Mouse (Mus musculus) embryonic facial prominence, embryonic 12.5 days (tissue): ENCODE results near the gene Zfp36l2. TPM values are rescaled to one million over a fixed set of nuclear protein-coding genes. Genes with fewer than 3 reads are reported as not detected.
"Not testable (repeated sequence)": the region's sequence is repeated elsewhere in the genome, so short reads cannot be mapped to it uniquely, and the experiment has no call there.

Experiments used
- ATAC-seq: fragments of 200-750 bp; cut with Nextera tagmentation; 2 replicates; pipeline ENCODE4 v1.8.0; 2017; ENCODE audit not compliant: insufficient number of reproducible peaks, insufficient read depth, low FRiP score, low TSS enrichment
- H3K27ac ChIP-seq: fragments of 300-500 bp; sonication (generic); 2 replicates; pipeline ENCODE4 v1.5.1; 2016; ENCODE audit warnings: mild to moderate bottlenecking
- H3K27me3 ChIP-seq: fragments of 300-500 bp; sonication (generic); 2 replicates; pipeline ENCODE4 v1.6.1; 2016; ENCODE audit warnings: mild to moderate bottlenecking, moderate library complexity
- H3K36me3 ChIP-seq: fragments of 300-500 bp; sonication (generic); 2 replicates; pipeline ENCODE4 v1.6.1; 2016; ENCODE audit warnings: mild to moderate bottlenecking
- H3K4me1 ChIP-seq: fragments of 300-500 bp; sonication (generic); 2 replicates; pipeline ENCODE4 v1.6.1; 2016
- H3K4me2 ChIP-seq: fragments of 300-500 bp; sonication (generic); replicated peaks from 2 replicates; pipeline ENCODE4 v1.6.1; 2016; ENCODE audit warnings: mild to moderate bottlenecking, moderate library complexity
- H3K4me3 ChIP-seq: fragments of 300-500 bp; sonication (generic); 2 replicates; pipeline ENCODE4 v1.5.1; 2016; ENCODE audit warnings: mild to moderate bottlenecking
- H3K9ac ChIP-seq: fragments of 300-500 bp; sonication (generic); 2 replicates; pipeline ENCODE4 v1.6.1; 2016; ENCODE audit warnings: mild to moderate bottlenecking, moderate library complexity
- H3K9me3 ChIP-seq: fragments of 300-500 bp; sonication (generic); 2 replicates; pipeline ENCODE4 v1.6.1; 2016; ENCODE audit warnings: mild to moderate bottlenecking, moderate library complexity
- WGBS: fragments of 180-500 bp; shearing (Covaris S2); methylation state at CpG from one replicate; pipeline ENCODE4 v1.1.7; 2016; 5-methylcytosine and 5-hydroxymethylcytosine counted together
- polyA plus RNA-seq: library from polyadenylated mRNA; unstranded; fragments of >200 nt; fragmentation: Nextera tagmentation; extraction: Ambion mirVana; gene quantifications from 2 replicates; pipeline ENCODE4 v1.2.1, GENCODE M21; 2016

Gene Zfp36l2
- polyA plus RNA-seq, 1 experiment from 2014 or later = 26.3 TPM

GRCm38 (mm10) chr17:84194282-84195002, 6.7 kb upstream of the Zfp36l2 start:
- ATAC-seq = no peak
- Histone ChIP-seq H3K9ac (no peak overlapping the region; the same call in 1 of the 2 replicates), H3K9me3 (no peaks in the 10 kb centered on the region), H3K4me3 (no peak overlapping the region), H3K4me2 (no peak overlapping the region), H3K27ac (no peak overlapping the region), H3K4me1 (peaks cover 31% of the 10 kb centered on the region), H3K36me3 (peaks cover 9% of the 10 kb centered on the region; the same call in 1 of the 2 replicates), H3K27me3 (no peaks in the 10 kb centered on the region)
- 74% methylated on average over 4 of the region's 4 CpGs for WGBS

GRCm38 (mm10) chr17:84193411-84193810, 5.7 kb upstream of the Zfp36l2 start:
- H3K9me3 ChIP-seq = no peaks in the 10 kb centered on the region
- H3K4me3 ChIP-seq = no peak overlapping the region
- H3K36me3 ChIP-seq = peaks cover 9% of the 10 kb centered on the region; the same call in 1 of the 2 replicates
- no peak overlapping the region for H3K4me2 ChIP-seq
- H3K27ac ChIP-seq = no peak overlapping the region
- H3K4me1 ChIP-seq = peaks cover 40% of the 10 kb centered on the region
- 90% methylated on average over 9 of the region's 9 CpGs for WGBS
- H3K9ac ChIP-seq = no peak overlapping the region
- no peaks in the 10 kb centered on the region for H3K27me3 ChIP-seq
- no peak for ATAC-seq

GRCm38 (mm10) chr17:84191946-84192345, 4.2 kb upstream of the Zfp36l2 start:
- Histone ChIP-seq H3K9ac (no peak overlapping the region), H3K4me3 (no peak overlapping the region), H3K36me3 (peaks cover 9% of the 10 kb centered on the region; the same call in 1 of the 2 replicates), H3K4me1 (peaks cover 32% of the 10 kb centered on the region), H3K4me2 (no peak overlapping the region), H3K9me3 (no peaks in the 10 kb centered on the region), H3K27me3 (no peaks in the 10 kb centered on the region), H3K27ac (no peak overlapping the region)
- WGBS = 94% methylated on average over 4 of the region's 4 CpGs
- ATAC-seq = no peak

GRCm38 (mm10) chr17:84190885-84191284, 3.1 kb upstream of the Zfp36l2 start:
- no peak for ATAC-seq
- 30% methylated on average over 8 of the region's 8 CpGs for WGBS
- H3K27ac ChIP-seq = no peak overlapping the region

DNA sequence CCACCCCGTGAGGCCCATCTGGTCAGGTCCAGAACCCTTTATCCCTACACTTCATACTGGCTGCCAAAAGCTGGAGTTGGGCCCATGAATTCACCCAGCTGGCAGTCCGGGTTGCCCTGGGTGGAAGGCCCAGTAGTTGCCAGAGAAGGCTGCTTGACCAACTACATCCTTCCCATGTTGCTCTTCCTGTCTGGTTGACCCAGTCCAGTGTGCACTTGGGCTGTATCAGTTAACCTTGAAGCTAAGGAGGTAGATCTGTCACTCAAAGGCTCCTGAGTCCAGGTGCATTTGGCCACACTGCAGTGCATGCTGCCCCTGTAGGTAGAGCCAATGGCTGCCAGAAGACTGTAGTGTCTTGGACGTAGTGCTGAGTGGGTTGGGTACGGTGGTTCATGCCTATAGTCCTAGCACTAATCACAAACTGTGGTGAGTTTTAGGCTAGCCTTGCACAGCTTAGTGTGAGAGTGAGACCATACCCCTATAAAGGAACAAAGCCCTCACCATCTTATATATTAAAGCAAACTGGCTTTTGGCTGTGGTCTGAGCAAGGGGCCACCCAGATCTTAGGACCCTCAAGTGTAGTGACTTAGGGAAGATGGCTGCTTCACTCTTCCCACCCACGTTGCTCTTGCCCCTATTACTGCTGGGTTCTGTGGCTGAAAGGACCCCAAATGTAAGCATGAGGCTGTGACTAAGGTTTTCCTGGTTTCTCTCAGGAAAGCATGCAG, 1.5 kb upstream of the Zfp36l2 start:
- H3K4me2 ChIP-seq = peak overlapping the region; percentile 78
- peak overlapping the region; percentile 57 for H3K9ac ChIP-seq
- H3K4me3 ChIP-seq = peak overlapping the region; percentile 67; the same call in 1 of the 2 replicates
- H3K9me3 ChIP-seq = no peaks in the 10 kb centered on the region
- no peak for ATAC-seq
- no peaks in the 10 kb centered on the region for H3K27me3 ChIP-seq
- H3K36me3 ChIP-seq = peaks cover 25% of the 10 kb centered on the region
- H3K4me1 ChIP-seq = peaks cover 16% of the 10 kb centered on the region
- WGBS = 75% methylated on average over 5 of the region's 5 CpGs
- peak overlapping the region; percentile 98 for H3K27ac ChIP-seq

More at GRCm38 (mm10) chr17:84190885-84191284, 3.1 kb upstream of the Zfp36l2 start:
- H3K36me3 ChIP-seq = peaks cover 18% of the 10 kb centered on the region
- no peak overlapping the region for H3K4me2 ChIP-seq
- H3K9me3 ChIP-seq = no peaks in the 10 kb centered on the region
- H3K9ac ChIP-seq = no peak overlapping the region
- H3K27me3 ChIP-seq = no peaks in the 10 kb centered on the region
- no peak overlapping the region for H3K4me3 ChIP-seq
- H3K4me1 ChIP-seq = peaks cover 28% of the 10 kb centered on the region

GRCm38 (mm10) chr17:84188374-84188961, 721 bp upstream of the Zfp36l2 start:
- Histone ChIP-seq H3K36me3 (peaks cover 25% of the 10 kb centered on the region), H3K4me1 (peaks cover 19% of the 10 kb centered on the region), H3K9ac (peak overlapping the region; percentile 57), H3K4me2 (peak overlapping the region; percentile 78), H3K27ac (peak overlapping the region; percentile 98), H3K9me3 (no peaks in the 10 kb centered on the region), H3K27me3 (no peaks in the 10 kb centered on the region), H3K4me3 (peak overlapping the region; percentile 67)
- WGBS = 1% methylated on average over 38 of the region's 38 CpGs
- peak; percentile 77 for ATAC-seq

DNA sequence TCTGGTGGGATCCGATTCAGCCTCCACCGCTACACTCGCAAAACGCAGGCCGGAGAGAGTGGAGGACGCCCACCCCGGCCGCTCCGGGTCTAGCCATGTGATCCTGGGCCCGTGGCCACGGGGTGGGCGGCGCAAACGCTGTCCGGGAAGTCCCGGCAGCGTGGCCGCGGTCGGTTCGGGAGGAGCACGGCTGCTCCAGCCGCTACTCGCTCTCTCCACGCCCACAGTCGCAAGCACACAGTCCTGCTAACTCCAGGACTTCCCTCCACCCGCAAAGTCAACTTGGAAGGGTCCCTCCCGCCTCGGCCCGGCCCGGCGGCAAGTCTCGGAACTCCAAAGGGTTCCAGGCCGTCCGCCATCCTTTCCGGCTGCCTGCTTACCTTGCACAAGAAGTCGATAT, 483 bp downstream of the Zfp36l2 start:
- Histone ChIP-seq H3K4me3 (peak overlapping the region; percentile 96), H3K36me3 (peaks cover 25% of the 10 kb centered on the region), H3K27ac (peak overlapping the region; percentile 98), H3K9ac (peak overlapping the region; percentile 99), H3K4me1 (peaks cover 30% of the 10 kb centered on the region), H3K4me2 (peak overlapping the region; percentile 78)
- not testable (repeated sequence) for ATAC-seq, H3K9me3 ChIP-seq, H3K27me3 ChIP-seq
- under 1% methylated on average over 16 of the region's 37 CpGs for WGBS

DNA sequence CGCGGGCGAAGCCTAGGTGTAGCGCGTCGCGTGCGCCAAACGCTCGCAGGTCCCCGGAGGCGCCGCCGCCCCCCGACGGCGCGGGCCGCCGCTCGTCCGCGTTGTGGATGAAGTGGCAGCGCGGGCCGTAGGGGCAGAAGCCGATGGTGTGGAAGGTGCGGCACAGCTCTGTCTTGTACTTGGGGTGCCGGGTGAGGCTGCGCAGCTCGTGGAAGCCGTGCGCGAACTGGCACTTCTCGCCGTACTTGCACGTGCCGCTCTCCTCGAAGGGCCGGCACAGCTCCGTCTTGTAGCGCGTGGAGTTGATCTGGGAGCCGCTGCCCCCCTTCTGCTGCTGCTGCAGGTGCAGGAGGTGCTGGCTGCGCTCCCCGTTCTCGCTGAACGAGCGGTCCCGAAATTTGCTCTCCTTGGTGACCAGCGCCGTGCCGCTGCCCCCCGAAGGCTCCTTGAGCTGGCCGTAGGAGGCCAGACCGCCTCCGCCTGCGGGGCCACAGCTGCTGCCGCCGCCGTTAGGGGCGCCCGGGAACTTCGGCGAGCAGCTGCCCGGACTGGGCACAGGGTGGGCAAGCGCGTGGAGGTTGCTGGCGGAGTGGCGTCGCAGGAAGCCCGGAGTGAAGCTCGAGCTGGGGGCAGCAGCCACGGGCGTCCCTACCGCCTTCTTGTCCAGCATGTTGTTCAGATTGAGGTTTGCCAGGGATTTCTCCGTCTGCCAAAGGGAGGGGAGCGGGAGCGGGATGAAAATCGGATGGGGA, 1.1 kb downstream of the Zfp36l2 start:
- under 1% methylated on average over 80 of the region's 80 CpGs for WGBS
- peak overlapping the region; percentile 70 for H3K4me2 ChIP-seq
- peaks cover 18% of the 10 kb centered on the region for H3K36me3 ChIP-seq
- peaks cover 36% of the 10 kb centered on the region for H3K4me1 ChIP-seq
- H3K9me3 ChIP-seq = no peaks in the 10 kb centered on the region
- H3K27me3 ChIP-seq = no peaks in the 10 kb centered on the region
- no peak for ATAC-seq
- peak overlapping the region; percentile 98 for H3K27ac ChIP-seq
- H3K4me3 ChIP-seq = peak overlapping the region; percentile 96
- peak overlapping the region; percentile 99 for H3K9ac ChIP-seq

GRCm38 (mm10) chr17:84185581-84186450, 1.9 kb downstream of the Zfp36l2 start:
- Histone ChIP-seq H3K4me1 (peaks cover 44% of the 10 kb centered on the region), H3K27me3 (no peaks in the 10 kb centered on the region), H3K36me3 (peaks cover 16% of the 10 kb centered on the region), H3K27ac (peak overlapping the region; percentile 98), H3K9ac (peak overlapping the region; percentile 99), H3K4me2 (peak overlapping the region; percentile 70), H3K9me3 (no peaks in the 10 kb centered on the region), H3K4me3 (peak overlapping the region; percentile 96)
- WGBS = under 1% methylated on average over 94 of the region's 108 CpGs
- ATAC-seq = no peak

DNA sequence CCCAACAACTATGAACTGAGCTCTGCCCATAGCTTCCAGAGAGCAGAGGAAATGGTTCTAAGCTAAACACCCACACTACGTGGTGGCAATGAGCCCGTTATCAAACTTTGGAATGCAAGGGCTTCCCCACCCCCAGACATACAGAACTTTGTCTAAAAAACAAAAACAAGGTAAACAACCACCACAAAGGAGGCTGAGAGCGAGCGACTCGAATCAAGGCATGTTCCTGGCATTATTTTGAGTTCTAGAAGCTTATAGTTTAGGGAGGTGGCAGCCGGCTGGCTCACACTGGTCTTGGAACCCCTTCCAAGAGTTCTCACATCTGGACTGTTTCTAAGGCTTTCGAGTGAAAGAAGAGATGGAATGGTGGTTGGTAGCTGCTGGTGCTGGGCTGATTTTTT, 2.7 kb downstream of the Zfp36l2 start:
- no peaks in the 10 kb centered on the region for H3K27me3 ChIP-seq
- H3K9ac ChIP-seq = peak overlapping the region; percentile 99
- 2% methylated on average over 7 of the region's 7 CpGs for WGBS
- H3K27ac ChIP-seq = peak overlapping the region; percentile 98
- ATAC-seq = no peak
- H3K4me3 ChIP-seq = peak overlapping the region; percentile 96
- peaks cover 16% of the 10 kb centered on the region for H3K36me3 ChIP-seq
- no peaks in the 10 kb centered on the region for H3K9me3 ChIP-seq
- H3K4me1 ChIP-seq = peaks cover 49% of the 10 kb centered on the region
- peak overlapping the region; percentile 70 for H3K4me2 ChIP-seq
